Mouse (Mus musculus) liver, adult (tissue): Measurements from ENCODE around the gene Slc35f2.

Experiments used
- GATA4 ChIP-seq: IDR thresholded peaks from 2 replicates; pipeline ENCODE4 v1.6.1; 2014; ENCODE audit warnings: mild to moderate bottlenecking, low read length; ENCODE audit not compliant: insufficient replicate concordance

Gene Slc35f2

DNA sequence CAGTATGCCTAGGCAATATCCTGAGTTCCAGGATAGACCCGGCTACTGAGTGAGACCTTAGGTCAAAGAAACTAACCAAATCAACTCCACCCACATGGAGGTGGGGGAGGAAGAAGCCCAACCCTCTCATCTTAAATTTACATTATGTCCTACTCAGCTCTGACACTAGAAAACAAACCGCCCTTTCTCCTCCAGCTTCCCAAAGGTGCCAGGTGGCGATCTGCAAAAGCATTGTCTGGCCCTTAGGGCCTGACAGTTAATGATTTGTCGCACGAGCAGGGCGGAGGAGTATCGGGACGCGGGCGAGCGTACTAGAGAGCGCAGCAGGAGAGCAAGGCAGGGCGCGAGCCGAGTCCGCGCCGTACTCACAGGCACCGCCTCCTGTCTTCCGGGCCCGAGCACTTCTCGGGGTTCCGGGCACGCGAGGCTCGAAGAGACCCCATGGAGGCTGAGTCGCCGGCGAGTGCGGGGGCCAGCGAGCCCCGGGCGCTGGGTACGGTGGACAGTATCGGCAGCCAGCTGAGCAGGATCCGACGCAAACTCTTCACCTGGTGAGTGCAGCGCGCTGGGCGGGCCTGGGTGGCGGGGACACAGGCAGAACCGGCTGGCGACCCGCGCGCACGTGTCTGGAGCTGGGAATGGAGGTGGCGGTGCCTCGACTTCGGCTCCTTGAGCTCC, at the start of gene Slc35f2:
Gene Slc35f2 (plus strand): TSS at position 195 of the 678 bp plus-strand sequence.
- no peak for TF ChIP-seq GATA4

DNA sequence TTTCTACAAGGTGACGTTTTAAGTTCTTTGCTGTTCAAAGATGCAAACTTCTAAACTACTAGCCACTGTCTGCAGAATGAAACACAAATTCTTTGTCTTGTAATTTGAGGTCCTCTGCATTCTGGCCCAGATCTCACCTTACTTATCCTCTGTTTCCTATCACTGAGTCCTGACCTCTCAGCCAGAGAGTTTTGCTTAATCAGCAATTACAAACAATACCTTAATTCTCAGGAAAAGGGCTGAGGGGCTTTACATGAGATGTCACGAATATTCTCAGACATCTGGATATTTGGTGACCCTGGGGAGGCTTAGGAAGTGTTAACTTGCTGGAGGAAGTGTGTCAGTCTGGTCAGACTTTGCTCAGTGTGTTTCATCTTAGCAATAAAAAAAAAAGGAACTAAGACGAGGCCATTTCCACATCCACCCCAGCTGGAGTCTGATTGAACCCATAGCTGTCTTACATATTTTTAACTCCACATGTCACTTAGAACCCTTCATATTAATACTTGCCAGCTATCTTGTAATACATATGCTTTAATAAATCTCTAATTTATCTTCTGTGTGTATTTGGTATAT, 30.4 kb upstream of the Slc35f2 start:
- no peak for TF ChIP-seq GATA4

DNA sequence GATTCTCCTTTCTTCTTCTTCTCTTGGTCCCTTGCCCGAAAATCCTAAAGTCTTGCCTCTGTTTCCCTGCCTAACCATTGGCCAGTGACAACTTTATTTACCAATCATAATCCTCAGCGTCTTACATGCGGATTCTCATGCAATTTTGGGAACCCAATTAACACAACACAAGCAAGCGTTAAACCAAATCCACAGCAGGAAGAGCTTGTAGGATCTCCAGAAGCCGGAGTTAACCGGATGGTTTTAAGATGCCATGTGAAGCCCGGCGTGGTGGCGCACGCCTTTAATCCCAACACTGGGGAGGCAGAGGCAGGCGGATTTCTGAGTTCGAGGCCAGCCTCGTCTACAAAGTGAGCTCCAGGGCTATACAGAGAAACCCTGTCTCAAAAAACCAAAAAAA, 20.9 kb upstream of the Slc35f2 start:
- no peak for TF ChIP-seq GATA4

DNA sequence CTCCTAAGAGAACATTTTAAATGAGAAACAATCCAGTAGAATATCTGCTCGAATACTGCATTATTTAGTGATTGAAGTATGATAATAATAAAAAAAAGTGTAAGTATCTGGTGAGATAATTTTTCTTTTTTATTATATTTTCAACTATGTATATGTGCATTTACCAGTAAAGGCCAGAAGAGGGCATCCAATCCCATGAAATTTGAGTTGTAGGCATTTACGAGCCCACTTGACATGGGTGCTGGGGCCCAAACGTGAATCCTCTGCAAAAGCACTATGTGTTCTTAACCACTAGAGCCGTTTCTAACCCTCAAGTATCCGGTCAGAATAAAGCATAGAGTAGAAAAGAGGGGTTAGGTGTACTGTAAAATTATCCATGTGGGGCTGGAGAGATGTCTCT, 20.4 kb upstream of the Slc35f2 start:
- no peak for TF ChIP-seq GATA4

DNA sequence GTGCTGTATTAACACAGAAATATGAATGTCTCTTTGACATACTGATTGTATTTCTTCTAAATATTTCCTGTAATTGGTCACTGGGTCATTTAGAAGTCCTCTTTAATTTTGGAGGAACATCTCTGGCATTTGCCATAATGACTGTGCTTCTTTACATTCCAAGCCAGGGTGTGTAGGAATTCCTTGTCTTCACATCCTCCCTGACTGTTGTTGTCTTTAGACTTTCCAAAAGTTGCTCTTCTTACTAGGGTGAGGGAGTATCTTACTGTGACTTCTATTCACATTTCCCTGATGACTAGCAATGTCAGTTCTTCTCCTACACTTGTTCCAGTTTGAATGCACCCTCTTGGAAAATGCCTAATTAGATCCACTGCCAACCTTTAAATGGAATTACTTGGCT, 16.5 kb upstream of the Slc35f2 start:
- no peak for TF ChIP-seq GATA4

DNA sequence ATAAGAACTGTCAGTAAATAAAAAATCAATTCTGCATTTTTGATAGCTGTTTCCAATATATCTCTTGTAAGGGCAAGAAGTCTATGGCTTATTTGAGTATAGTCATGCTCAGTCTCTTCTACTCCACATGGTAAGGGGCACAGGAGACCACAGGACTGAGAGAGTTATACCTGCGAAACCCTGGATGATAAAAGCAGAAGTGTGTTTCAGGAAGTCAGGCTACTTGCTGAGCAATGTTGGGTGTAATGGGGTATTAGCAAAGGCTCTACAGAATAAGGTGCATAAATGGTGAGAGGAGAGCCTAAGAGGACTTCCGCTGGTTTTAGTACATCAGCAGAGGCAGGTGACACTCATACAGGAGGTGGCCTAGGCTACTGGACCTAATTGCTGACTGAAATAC, 13.2 kb upstream of the Slc35f2 start:
- TF ChIP-seq GATA4: no peak

DNA sequence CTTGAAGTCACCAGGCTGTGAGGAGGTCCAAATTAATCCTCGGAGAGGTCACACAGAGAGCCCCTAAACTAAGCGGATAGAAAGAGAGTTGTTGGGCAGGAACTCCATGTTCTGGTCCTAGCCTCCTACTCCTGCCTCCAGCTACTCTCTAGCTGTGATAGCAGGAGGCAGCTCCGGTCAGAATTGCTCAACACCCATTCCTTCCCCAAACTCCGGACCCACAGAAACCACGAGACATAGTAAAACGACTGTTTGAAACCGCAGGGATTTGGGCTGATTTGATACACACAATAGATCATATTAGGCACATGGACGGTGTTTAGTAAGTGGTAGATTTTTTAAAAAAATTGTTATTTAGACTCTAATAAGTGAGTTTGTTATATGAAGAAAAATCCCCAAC, 6.6 kb upstream of the Slc35f2 start:
- no peak for TF ChIP-seq GATA4

DNA sequence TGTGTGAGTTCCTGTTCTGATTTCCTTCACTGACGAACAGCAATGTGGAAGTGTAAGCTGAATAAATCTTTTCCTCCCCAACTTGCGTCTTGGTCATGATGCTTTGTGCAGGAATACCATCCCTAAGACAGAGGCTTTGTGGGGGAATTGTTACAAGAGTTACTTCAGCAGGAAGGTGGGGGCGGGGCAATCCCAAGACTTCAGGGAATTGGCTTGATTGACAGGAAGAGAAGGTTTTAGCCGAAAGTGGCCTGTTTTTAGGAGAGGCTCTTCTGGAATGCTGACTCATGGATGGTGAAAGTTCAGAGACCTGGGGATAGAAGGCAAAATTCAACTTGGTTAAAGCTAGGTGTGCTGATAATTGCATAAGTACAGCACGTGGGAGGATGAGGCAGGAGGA, 2.9 kb upstream of the Slc35f2 start:
- no peak for TF ChIP-seq GATA4

DNA sequence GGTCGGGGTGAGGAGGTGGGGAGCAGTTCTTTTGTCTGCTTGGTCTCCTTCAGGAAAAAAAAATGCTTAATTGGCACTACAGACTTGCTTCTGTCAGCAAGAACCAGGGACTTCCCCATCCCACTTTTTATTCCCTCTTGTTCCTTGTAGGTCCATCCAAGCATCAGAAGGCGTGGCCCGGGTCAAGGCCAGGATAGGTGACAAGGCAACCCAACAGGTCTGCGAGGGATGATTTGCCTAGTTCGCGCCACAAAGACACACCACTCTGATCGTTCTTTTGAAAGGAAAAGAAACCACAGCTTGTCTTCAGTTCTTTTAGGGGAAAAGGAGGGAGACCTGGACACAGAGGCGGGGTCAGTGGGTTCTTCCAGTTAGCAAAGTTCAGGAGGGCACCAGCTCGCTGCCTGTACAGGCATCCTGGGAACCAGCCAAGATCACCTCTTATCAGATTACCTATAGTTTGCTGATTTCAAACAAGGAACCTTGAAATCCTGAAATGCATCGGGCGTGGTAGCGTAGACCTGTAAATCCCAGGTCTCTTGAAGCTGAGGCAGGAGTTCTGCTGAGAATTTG, 481 bp upstream of the Slc35f2 start:
- no peak for TF ChIP-seq GATA4

DNA sequence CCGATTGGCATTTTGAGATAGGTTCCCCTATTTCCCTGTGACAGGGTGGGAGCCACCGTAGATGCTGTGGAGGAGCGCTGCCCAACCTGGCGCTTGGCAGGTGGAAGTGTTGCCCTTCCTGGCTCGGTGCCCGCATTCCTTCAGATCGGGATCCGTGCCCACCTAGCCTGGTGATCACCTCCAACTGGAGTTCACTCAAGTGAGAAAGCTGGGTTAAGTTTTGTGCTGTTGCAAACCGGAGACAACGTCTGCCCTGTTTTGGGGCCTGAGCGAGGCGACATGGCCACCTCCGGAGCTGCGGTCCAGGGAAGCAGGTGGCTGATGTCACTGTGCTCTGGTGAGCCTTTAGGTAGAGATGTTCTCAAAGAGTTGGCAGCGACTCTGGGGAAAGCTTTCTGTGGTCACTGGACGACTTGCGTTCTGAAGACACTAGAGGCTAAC, 803 bp downstream of the Slc35f2 start:
- no peak for TF ChIP-seq GATA4

DNA sequence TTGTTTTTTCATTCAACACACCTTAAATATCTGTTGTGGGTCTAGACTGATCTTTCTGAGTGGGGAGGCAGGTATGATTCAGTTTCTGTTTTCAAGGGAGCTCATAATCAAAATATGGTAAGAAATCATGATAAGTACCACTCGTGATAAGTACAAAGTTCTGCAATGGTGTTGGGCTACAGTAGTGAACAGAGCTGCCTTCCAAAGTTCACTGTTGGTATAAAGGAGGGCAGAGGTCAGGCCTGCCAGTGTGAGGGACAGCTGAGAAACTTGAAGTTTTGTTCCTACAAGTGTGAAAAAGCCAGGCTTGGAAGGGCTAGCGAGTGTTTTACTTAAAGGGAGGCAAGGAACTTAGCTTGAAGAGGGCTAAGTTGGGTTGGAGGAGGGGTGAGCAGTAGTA, 4.2 kb downstream of the Slc35f2 start:
- no peak for TF ChIP-seq GATA4

DNA sequence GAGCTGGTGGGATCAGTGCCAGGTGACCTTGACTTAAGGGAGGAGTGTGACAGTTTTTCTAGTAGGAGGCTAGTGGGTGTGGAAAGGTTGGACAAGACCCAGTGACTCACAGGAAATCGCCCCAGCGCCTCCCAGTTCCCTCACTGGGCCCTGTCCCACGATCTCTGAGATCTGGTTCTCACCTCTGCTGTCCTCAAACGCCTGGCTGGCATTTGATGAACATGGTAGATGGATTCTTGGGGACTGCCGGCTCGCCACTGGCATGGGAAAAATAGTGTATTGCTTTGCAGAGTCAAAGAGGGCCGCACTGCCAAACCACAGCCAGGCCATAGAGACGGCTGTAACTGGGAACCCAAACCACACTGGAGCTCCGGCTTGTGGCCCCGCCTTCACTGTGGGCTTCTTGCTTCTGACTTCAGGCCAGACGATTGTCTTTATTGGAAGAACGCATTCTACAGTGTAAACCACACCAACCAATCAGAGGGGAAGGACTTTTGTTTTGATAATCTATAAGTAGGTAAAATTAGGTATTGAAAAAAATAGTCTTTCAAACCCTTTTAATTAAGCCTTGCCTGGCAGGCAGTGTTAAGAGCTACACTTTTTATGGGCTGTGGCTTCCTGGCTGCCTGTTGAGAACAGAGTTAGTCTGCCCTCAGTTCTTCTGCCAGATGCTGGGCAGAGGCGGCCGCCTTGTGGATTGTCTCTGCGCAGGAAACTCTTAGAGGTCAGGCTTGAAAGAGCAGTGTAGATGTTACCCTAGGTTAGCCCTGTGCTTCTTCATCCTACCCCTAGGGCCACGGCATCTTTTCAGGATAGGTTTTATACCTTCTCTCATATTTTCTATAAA, 15.4 kb downstream of the Slc35f2 start:
- TF ChIP-seq GATA4: no peak

DNA sequence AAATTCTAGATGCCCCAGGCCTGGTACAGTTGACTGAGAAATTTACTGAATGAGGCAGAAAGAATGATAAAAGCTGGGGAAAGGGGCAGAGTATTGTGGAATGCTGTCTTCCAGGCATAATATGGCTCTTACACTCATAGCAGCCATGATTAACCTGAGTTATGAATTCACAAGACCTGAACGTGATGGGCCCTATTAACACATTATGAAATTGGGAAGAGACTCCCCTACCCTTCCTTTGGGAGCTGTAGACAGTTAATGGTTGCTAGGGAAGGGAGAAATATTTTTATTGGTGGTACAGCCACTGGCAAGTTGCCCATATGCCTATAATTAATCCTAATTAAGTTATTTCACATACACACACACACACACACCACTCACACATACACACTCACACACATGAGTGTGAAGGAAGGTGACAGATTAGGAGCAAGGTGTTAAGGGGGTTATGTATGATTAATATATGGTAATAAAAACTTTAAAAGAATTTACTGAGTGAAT, 22.5 kb downstream of the Slc35f2 start:
- no peak for TF ChIP-seq GATA4

DNA sequence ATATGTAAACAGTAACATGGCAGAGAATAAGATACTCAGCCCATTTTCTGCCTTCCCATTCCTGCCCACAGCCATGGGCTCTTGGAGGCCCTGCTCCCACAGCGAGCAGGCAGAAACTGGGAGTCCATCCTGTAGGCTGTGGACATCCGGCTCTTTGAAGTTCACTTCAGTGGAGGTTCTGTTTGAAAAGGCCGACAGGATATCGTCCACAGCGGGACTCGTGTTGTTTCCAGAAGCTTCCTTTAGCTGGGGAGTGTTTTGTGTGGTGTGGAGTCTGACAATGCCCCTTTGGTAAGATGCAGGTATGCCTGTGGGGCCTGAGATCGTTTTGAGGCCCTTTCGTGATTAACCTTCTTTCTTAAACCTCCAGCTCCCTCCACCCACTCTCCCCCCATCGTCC, 23.2 kb downstream of the Slc35f2 start:
- TF ChIP-seq GATA4: no peak

DNA sequence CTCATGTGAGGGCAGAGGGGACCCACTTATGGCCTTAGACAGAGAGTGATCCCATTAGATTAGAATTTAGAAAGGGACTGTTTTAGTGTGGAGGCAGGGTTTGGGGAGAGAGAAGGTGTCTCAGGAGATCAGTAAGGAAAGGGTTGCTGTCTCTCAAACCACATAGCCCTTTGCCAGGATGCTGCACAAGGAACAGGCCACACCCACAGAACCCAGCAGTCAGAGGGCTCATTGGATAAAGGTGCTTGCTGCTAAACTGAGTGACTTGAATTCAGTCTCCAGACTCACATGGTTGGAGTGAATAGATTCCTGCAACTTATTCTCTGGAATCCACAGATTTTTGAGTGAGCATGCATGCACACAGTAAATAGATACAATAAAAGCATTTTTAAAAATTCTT, 24.0 kb downstream of the Slc35f2 start:
- TF ChIP-seq GATA4: no peak

DNA sequence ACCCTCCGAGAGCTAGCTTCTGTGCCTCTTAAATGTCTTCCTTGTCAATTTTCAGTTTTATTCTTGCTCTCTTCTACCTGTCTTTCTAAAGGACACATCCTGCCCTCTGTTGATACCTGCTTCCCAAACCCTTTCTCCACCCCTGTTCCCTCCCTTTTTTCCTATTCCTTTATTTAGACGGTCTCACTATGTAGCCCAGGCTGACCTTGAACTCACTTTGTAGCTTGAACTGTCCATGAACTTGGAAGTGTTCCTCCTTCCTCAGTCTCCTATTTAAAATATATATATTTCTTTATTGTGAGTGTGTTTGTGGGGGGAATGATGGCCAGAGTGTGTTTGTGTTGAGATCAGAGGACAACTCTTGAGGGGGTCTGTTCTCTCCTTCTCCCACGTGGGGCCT, 25.0 kb downstream of the Slc35f2 start:
- TF ChIP-seq GATA4: no peak

DNA sequence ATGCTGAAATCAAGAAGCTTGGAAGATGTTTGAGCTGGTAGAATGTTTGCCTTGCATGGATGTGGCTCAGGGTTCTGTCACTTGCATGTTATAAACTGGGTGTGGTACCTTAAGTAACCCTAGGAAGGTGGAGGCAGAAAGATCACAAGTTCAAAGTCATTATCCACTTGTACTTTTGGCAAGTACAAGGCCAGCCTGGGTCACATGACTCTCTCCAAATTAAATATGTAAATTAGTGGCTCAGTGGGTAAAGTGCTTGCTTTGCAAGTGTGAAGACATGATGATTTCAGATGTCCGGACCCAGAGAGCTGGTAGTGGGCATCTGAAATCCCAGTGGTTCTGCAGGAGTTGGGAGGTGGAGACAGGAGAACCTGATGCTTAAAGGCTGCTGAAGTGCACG, 25.8 kb downstream of the Slc35f2 start:
- TF ChIP-seq GATA4: no peak
